Mouse (Mus musculus) E14TG2a.4 (cell line): ENCODE data around the gene Phf11c.

Source experiments
- CTCF ChIP-seq: conservative IDR thresholded peaks from 2 replicates; pipeline ENCODE4 v1.5.1; 2014; ENCODE audit warnings: low read length
- NANOG ChIP-seq: IDR thresholded peaks from 2 replicates; pipeline ENCODE4 v1.6.1; 2014; ENCODE audit warnings: borderline replicate concordance, low read length, mixed read lengths
- POU5F1 ChIP-seq: IDR thresholded peaks from 2 replicates; pipeline ENCODE4 v1.6.1; 2014; ENCODE audit warnings: low read length, borderline replicate concordance

GRCm38 (mm10) chr14:59395281-59395680 is at the start of gene Phf11c:
- no peak for TF ChIP-seq CTCF
- no peak for TF ChIP-seq NANOG
- no peak for TF ChIP-seq POU5F1
